Mouse (Mus musculus) brain, embryonic 14.5 days (tissue): ENCODE measurements around the gene Slc28a1.

Experiments used
- CTCF ChIP-seq: fragments of 200-500 bp; IDR thresholded peaks from 2 replicates; pipeline ENCODE4 v1.5.1; 2012; ENCODE audit warnings: inconsistent platforms, mild to moderate bottlenecking, moderate library complexity, borderline replicate concordance; ENCODE audit not compliant: insufficient read depth, insufficient read length; ENCODE audit errors: extremely low read depth
- POLR2A ChIP-seq: fragments of 200-500 bp; IDR thresholded peaks from 2 replicates; pipeline ENCODE4 v1.6.1; 2012; ENCODE audit warnings: mild to moderate bottlenecking, inconsistent platforms, borderline replicate concordance; ENCODE audit not compliant: poor library complexity, insufficient read depth, insufficient read length, severe bottlenecking; ENCODE audit errors: extremely low read depth

DNA sequence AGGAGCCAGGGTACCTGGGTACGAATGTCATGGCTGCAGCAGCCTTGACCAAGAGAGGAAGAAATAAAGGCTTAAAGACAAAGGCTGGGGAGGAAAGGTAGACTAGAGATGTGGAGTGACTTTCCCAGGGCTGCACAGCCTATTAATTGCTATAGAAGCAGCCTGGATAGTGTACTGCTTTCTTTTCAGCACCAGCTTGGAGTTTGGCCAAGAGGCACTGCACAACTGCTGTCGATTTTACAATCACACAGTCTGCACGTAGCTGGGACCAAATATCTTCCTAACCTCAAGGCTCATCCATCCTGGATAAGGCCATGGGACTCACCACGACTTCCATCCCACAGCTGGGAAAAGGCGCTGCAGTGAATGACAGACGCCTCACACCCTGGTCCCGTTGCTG lies 54.8 kb downstream of the Slc28a1 start:
- TF ChIP-seq CTCF (no peak), POLR2A (no peak)
